ENCODE assay signal across 8 mouse cellular contexts in genomic region chr1:153559126-153559647, GRCm38 (mm10). TPM values are rescaled to one million over a fixed set of nuclear protein-coding genes. Genes with fewer than 3 reads are reported as not detected.
DNase-seq lines count a peak whose midpoint lies in the region; ATAC-seq and TF ChIP-seq lines count a peak whose summit lies in the region.

No protein-coding gene starts in this region.

- H3K36me3 ChIP-seq in midbrain, embryonic 11.5 days (ENCODE audit: control insufficient read depth, insufficient read depth, low read length): no peaks in the 10 kb centered on the region
- no peaks in the 10 kb centered on the region for H3K36me3 ChIP-seq in midbrain, embryonic 16.5 days (ENCODE audit: control insufficient read depth, insufficient read depth, low read length)
- H3K36me3 ChIP-seq in forebrain, embryonic 11.5 days (ENCODE audit: control insufficient read depth, insufficient read depth, low read length): no peaks in the 10 kb centered on the region
- no peaks in the 10 kb centered on the region for H3K36me3 ChIP-seq in midbrain, postnatal 0 days (ENCODE audit: insufficient read depth, low read length)
- H3K36me3 ChIP-seq in splenic B cell, adult 2 months (ENCODE audit: control insufficient read depth, insufficient read depth, low read length, poor library complexity, severe bottlenecking): no peaks in the 10 kb centered on the region

- H3K4me3 ChIP-seq in midbrain, embryonic 11.5 days (ENCODE audit: low read depth, low read length): no peak overlapping the region
- H3K4me3 ChIP-seq in midbrain, embryonic 16.5 days (ENCODE audit: low read depth, low read length): no peak overlapping the region
- no peak overlapping the region for H3K4me3 ChIP-seq in forebrain, embryonic 11.5 days (ENCODE audit: low read depth, low read length)
- no peak overlapping the region for H3K4me3 ChIP-seq in midbrain, postnatal 0 days (ENCODE audit: low read depth, low read length)

- no peak overlapping the region for H3K27ac ChIP-seq in midbrain, embryonic 11.5 days (ENCODE audit: low read depth, low read length)
- no peak overlapping the region for H3K27ac ChIP-seq in midbrain, embryonic 16.5 days (ENCODE audit: low read length)
- no peak overlapping the region for H3K27ac ChIP-seq in forebrain, embryonic 11.5 days (ENCODE audit: low read depth, low read length)
- no peak overlapping the region for H3K27ac ChIP-seq in midbrain, postnatal 0 days (ENCODE audit: low read depth, low read length)

- no peak overlapping the region for H3K4me2 ChIP-seq in midbrain, embryonic 11.5 days
- H3K4me2 ChIP-seq in midbrain, embryonic 16.5 days (ENCODE audit: low read length): no peak overlapping the region
- no peak overlapping the region for H3K4me2 ChIP-seq in forebrain, embryonic 11.5 days (ENCODE audit: low read depth, low read length, severe bottlenecking)
- H3K4me2 ChIP-seq in midbrain, postnatal 0 days (ENCODE audit: low read depth, low read length, poor library complexity, severe bottlenecking): no peak overlapping the region

- H3K4me1 ChIP-seq in midbrain, embryonic 11.5 days (ENCODE audit: control insufficient read depth, insufficient read depth, low read length): peaks cover 3% of the 10 kb centered on the region; the same call in 1 of the 2 replicates
- H3K4me1 ChIP-seq in midbrain, embryonic 16.5 days (ENCODE audit: control insufficient read depth, insufficient read depth, low read length): no peaks in the 10 kb centered on the region
- no peaks in the 10 kb centered on the region for H3K4me1 ChIP-seq in forebrain, embryonic 11.5 days (replicated peaks; ENCODE audit: control insufficient read depth, insufficient read depth, low read length)
- no peaks in the 10 kb centered on the region for H3K4me1 ChIP-seq in midbrain, postnatal 0 days (ENCODE audit: insufficient read depth, low read length)

- no peaks in the 10 kb centered on the region for H3K27me3 ChIP-seq in midbrain, embryonic 11.5 days (ENCODE audit: control insufficient read depth, insufficient read depth, low read length)
- H3K27me3 ChIP-seq in midbrain, embryonic 16.5 days (ENCODE audit: control insufficient read depth, insufficient read depth, low read depth, low read length): no peaks in the 10 kb centered on the region
- H3K27me3 ChIP-seq in forebrain, embryonic 11.5 days (ENCODE audit: control insufficient read depth, insufficient read depth, low read length): no peaks in the 10 kb centered on the region
- H3K27me3 ChIP-seq in midbrain, postnatal 0 days (ENCODE audit: insufficient read depth, low read length): no peaks in the 10 kb centered on the region
- H3K27me3 ChIP-seq in splenic B cell, adult 2 months (ENCODE audit: control insufficient read depth, insufficient read depth, low read length, poor library complexity, severe bottlenecking): no peaks in the 10 kb centered on the region

- 17% methylated on average over 9 of the region's 9 CpGs for WGBS in midbrain, embryonic 11.5 days
- 23% methylated on average over 9 of the region's 9 CpGs for WGBS in midbrain, embryonic 16.5 days
- WGBS in forebrain, embryonic 11.5 days: 21% methylated on average over 9 of the region's 9 CpGs
- WGBS in midbrain, postnatal 0 days: 27% methylated on average over 9 of the region's 9 CpGs

- H3K9ac ChIP-seq in midbrain, embryonic 11.5 days (ENCODE audit: low read length): no peak overlapping the region
- no peak overlapping the region for H3K9ac ChIP-seq in midbrain, embryonic 16.5 days (ENCODE audit: low read depth, low read length)
- no peak overlapping the region for H3K9ac ChIP-seq in forebrain, embryonic 11.5 days (ENCODE audit: low read length)
- H3K9ac ChIP-seq in midbrain, postnatal 0 days (replicated peaks; ENCODE audit: low read length, poor library complexity, severe bottlenecking): no peak overlapping the region

- TF ChIP-seq CTCF in brain, embryonic 14.5 days (IDR thresholded peaks at IDR 0.05; ENCODE audit: borderline replicate concordance, extremely low read depth, insufficient read depth, insufficient read length): peak; percentile 78
- TF ChIP-seq CTCF in midbrain, postnatal 0 days (IDR thresholded peaks at IDR 0.05): peak; percentile 76

- no peaks in the 10 kb centered on the region for H3K9me3 ChIP-seq in midbrain, embryonic 11.5 days (ENCODE audit: control insufficient read depth, low read length)
- no peaks in the 10 kb centered on the region for H3K9me3 ChIP-seq in midbrain, embryonic 16.5 days (replicated peaks; ENCODE audit: control insufficient read depth, low read length, poor library complexity, severe bottlenecking)
- H3K9me3 ChIP-seq in forebrain, embryonic 11.5 days (ENCODE audit: control insufficient read depth, low read length): no peaks in the 10 kb centered on the region
- no peaks in the 10 kb centered on the region for H3K9me3 ChIP-seq in midbrain, postnatal 0 days (ENCODE audit: low read length)

- intact Hi-C loops in left cerebral cortex, postnatal 10 days (cut with DNase I): loop anchor here (5.0 kb wide), 2 partner anchors 248 to 618 kb away; no protein-coding TSS in a partner anchor

- TF ChIP-seq POLR2A in brain, embryonic 14.5 days (IDR thresholded peaks at IDR 0.05; ENCODE audit: borderline replicate concordance, extremely low read depth, insufficient read depth, insufficient read length, poor library complexity, severe bottlenecking): no peak

- DNase-seq in midbrain, embryonic 11.5 days (ENCODE audit: low spot score, missing footprints): peak; percentile 90
- DNase-seq in brain, embryonic 14.5 days (ENCODE audit: low read depth): peak; percentile 80
- DNase-seq in forebrain, embryonic 11.5 days (ENCODE audit: low spot score): peak; percentile 76
- DNase-seq in left cerebral cortex, postnatal 10 days (ENCODE audit: extremely low spot score in 1 of 2, low spot score in 2 of 2): peak; percentile 60 to 61
- peak; percentile 58 for DNase-seq in midbrain, postnatal 0 days (ENCODE audit: low spot score)
- DNase-seq in splenic B cell, adult 2 months (ENCODE audit: low read depth, low spot score): peak; percentile 80

- peak; percentile 65; the same call in 1 of the 2 replicates for ATAC-seq in midbrain, embryonic 11.5 days (ENCODE audit: low FRiP score)
- ATAC-seq in midbrain, embryonic 16.5 days: no peak
- 0 out of 2 replicates have a peak, but pooled peaks have one; percentile 42 for ATAC-seq in forebrain, embryonic 11.5 days (replicated peaks; ENCODE audit: low FRiP score)
- ATAC-seq in inflammation-experienced regulatory T-cells, adult 6 months: peak; percentile 93
- no peak for ATAC-seq in midbrain, postnatal 0 days (ENCODE audit: low FRiP score)

RNA-seq across cellular contexts. Expression of gene Npl, which starts 9.3 kb away (rescaled TPM):
- 20.5 and 23.6 TPM in 2 replicates for polyA plus RNA-seq in midbrain, embryonic 11.5 days (2014; fragmentation: Nextera tagmentation; extraction: Ambion mirVana)
- 11.2 and 13.3 TPM in 2 replicates for polyA plus RNA-seq in midbrain, embryonic 16.5 days (2015; fragmentation: Nextera tagmentation; extraction: Ambion mirVana)
- 4.9 and 6.6 TPM in 2 replicates for polyA plus RNA-seq in brain, embryonic 14.5 days (2012; rRNA removed)
- polyA plus RNA-seq in forebrain, embryonic 11.5 days (2014; fragmentation: Nextera tagmentation; extraction: Ambion mirVana): 12.4 and 14.3 TPM in 2 replicates
- under 1 TPM in 1 of 3 experiments, not detected in 2; 0.44 TPM for polyA plus RNA-seq in inflammation-experienced regulatory T-cells, adult 6 months (2017; shearing (Covaris generic))
- total RNA-seq in left cerebral cortex, postnatal 10 days (2021): 1 to 10 TPM; 5.8 to 5.9 TPM
- total RNA-seq in midbrain, postnatal 0 days (2014; rRNA removed): 8.1 and 11.6 TPM in 2 replicates
- 12.0 and 12.3 TPM in 2 replicates for polyA plus RNA-seq in midbrain, postnatal 0 days (2015; fragmentation: Nextera tagmentation; extraction: Ambion mirVana)

Comparison
In these comparisons a context has a peak if more than half of its experiments do, and no peak if none do; other contexts are left out.
1. ATAC-seq: peak in midbrain, embryonic 11.5 days (single experiment), forebrain, embryonic 11.5 days (single experiment) and inflammation-experienced regulatory T-cells, adult 6 months (single experiment); none in midbrain, embryonic 16.5 days (single experiment) and midbrain, postnatal 0 days (single experiment).
2. Peak in every context shown above with its lines, with median percentiles within 50 percentile points of each other: DNase-seq.